Mouse (Mus musculus) adrenal gland (tissue): Measurements from ENCODE around the gene Nup88.

Experiments used
- intact Hi-C: fragments of 180-260 bp; cut with DNase I; formaldehyde crosslinking; loops from one replicate; pipeline ENCODE4 v1.15.1; 2025
- long read RNA-seq, 2 experiments: library from polyadenylated mRNA; unstranded; transcript quantifications; one replicate each; pipeline ENCODE4 v2.0.0; 2020; ENCODE audit warnings: borderline replicate concordance in 1 of 2; ENCODE audit not compliant: insufficient replicate concordance in 1 of 2

Gene Nup88
- long read RNA-seq, experiment 1, transcript Nup88-202 (17 exons, 2,389 nt): major isoform, 9 of 22 reads
- long read RNA-seq, experiment 1, partial matches to known transcripts: 7 of 22 reads
- long read RNA-seq, experiment 1, other reads (novel, unspliced or antisense): 4 of 22 reads
- long read RNA-seq, experiment 2, transcript Nup88-202 (17 exons, 2,389 nt): major isoform, 7 of 29 reads
- long read RNA-seq, experiment 2, partial matches to known transcripts: 15 of 29 reads
- long read RNA-seq, experiment 2, other reads (novel, unspliced or antisense): 4 of 29 reads

GRCm38 (mm10) chr11:70969821-70970559 lies at the start of gene Nup88, which contains the start of gene Rpain:
TSS of gene Nup88 (minus strand) at chr11:70969973.
TSS of gene Rpain (plus strand) at chr11:70970213.
- intact Hi-C loops: no loop called here

- intact Hi-C loops: no loop called here
Observed at GRCm38 (mm10) chr11:71018416-71019200, 48.8 kb upstream of the Nup88 start.

GRCm38 (mm10) chr11:71017051-71017450 lies 47.3 kb upstream of the Nup88 start:
- intact Hi-C loops: no loop called here

GRCm38 (mm10) chr11:71012743-71013142 lies 43.0 kb upstream of the Nup88 start:
- intact Hi-C loops: no loop called here

- intact Hi-C loops: no loop called here
Observed at GRCm38 (mm10) chr11:71008321-71008720, 38.5 kb upstream of the Nup88 start.

GRCm38 (mm10) chr11:71007831-71008230 lies 38.1 kb upstream of the Nup88 start:
- intact Hi-C loops: no loop called here

GRCm38 (mm10) chr11:71007026-71007425 lies 37.3 kb upstream of the Nup88 start:
- intact Hi-C loops: no loop called here

- intact Hi-C loops: no loop called here
Observed at GRCm38 (mm10) chr11:71005046-71005445, 35.3 kb upstream of the Nup88 start.

GRCm38 (mm10) chr11:71004316-71004773 lies 34.6 kb upstream of the Nup88 start, which contains the start of gene Dhx33:
TSS of gene Dhx33 (minus strand) at chr11:71004437.
- intact Hi-C loops: no loop called here

- intact Hi-C loops: no loop called here
Observed at GRCm38 (mm10) chr11:71003611-71004315, 34.0 kb upstream of the Nup88 start.

GRCm38 (mm10) chr11:71001167-71001566 lies 31.4 kb upstream of the Nup88 start:
- intact Hi-C loops: no loop called here

- intact Hi-C loops: loop anchor here (5.0 to 10.0 kb wide), 2 partner anchors 70 to 162 kb away; partner anchors contain the start of gene Nlrp1a
Observed at GRCm38 (mm10) chr11:70982557-70983228, 12.9 kb upstream of the Nup88 start, which contains the start of gene C1qbp. TSS of gene C1qbp (minus strand) at chr11:70983026.

GRCm38 (mm10) chr11:70982030-70982429 lies 12.3 kb upstream of the Nup88 start:
- intact Hi-C loops: loop anchor here (5.0 to 10.0 kb wide), 2 partner anchors 70 to 163 kb away; partner anchors contain the start of gene Nlrp1a

GRCm38 (mm10) chr11:70980751-70981510 lies 11.2 kb upstream of the Nup88 start:
- intact Hi-C loops: loop anchor here (5.0 to 10.0 kb wide), 2 partner anchors 71 to 164 kb away; partner anchors contain the start of gene Nlrp1a

GRCm38 (mm10) chr11:70980232-70980631 lies 10.5 kb upstream of the Nup88 start:
- intact Hi-C loops: loop anchor here (5.0 to 10.0 kb wide), 2 partner anchors 72 to 165 kb away; partner anchors contain the start of gene Nlrp1a

GRCm38 (mm10) chr11:70977293-70977692 lies 7.5 kb upstream of the Nup88 start:
- intact Hi-C loops: no loop called here

GRCm38 (mm10) chr11:70975193-70975592 lies 5.4 kb upstream of the Nup88 start:
- intact Hi-C loops: no loop called here

- intact Hi-C loops: no loop called here
Observed at GRCm38 (mm10) chr11:70973947-70974346, 4.2 kb upstream of the Nup88 start.

GRCm38 (mm10) chr11:70972586-70972985 lies 2.8 kb upstream of the Nup88 start:
- intact Hi-C loops: no loop called here
